Mouse (Mus musculus): Measurements from ENCODE around the gene Tbc1d8. TPM values are rescaled to one million over a fixed set of nuclear protein-coding genes. Genes with fewer than 3 reads are reported as not detected.

Tbc1d8 gene
- polyA plus RNA-seq, 2 experiments: 2.5 to 3.1 TPM

DNA sequence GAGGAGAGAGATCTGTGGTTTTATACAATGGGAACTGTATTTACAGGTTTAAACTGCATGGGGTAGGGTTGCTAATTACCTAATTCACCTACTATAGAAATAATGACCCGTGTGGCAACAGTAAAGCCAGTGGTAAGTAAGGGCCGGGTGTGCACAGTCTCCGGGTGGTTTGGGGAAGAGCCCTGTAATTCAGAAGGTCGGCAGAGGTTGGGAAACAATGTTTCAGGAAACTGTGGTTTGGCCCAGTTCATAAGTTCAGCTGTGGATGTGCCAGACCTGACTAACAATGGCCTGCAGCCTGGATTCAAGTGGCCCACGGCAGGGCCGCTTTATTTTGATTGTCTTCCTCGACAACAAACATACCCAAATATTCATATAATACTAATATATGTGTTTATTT lies 47.2 kb upstream of the Tbc1d8 start:
- no peak for TF ChIP-seq CTCF (IDR thresholded peaks at IDR 0.05; ENCODE audit: low read depth)
- TF ChIP-seq EP300 (IDR thresholded peaks at IDR 0.05; ENCODE audit: low read depth): no peak
- Histone ChIP-seq H3K36me3 (replicated peaks; ENCODE audit: control insufficient read depth, insufficient read depth, low read depth) (no peaks in the 10 kb centered on the region), H3K9ac (replicated peaks) (no peak overlapping the region), H3K9me3 (ENCODE audit: control insufficient read depth, low read length) (no peaks in the 10 kb centered on the region), H3K27me3 (ENCODE audit: control insufficient read depth, insufficient read depth, low read length) (no peaks in the 10 kb centered on the region), H3K27ac (no peak overlapping the region), H3K4me3 (ENCODE audit: insufficient read depth in 1 of 2, low read depth in 2 of 2, low read length in 2 of 2) (no peak overlapping the region), H3K4me2 (ENCODE audit: low read depth) (no peak overlapping the region), H3K4me1 (replicated peaks; ENCODE audit: control insufficient read depth in 2 of 2, insufficient read depth in 2 of 2, low read length in 1 of 2) (0 out of 4 replicates have a peak, but pooled peaks cover 0 to 2% of the 10 kb centered on the region in 2 experiments)
- ATAC-seq (ENCODE audit: insufficient read depth) (no peak), DNase-seq (ENCODE audit: low read depth in 3 of 3, low spot score in 3 of 3) (no peak)
- WGBS (ENCODE audit: insufficient replicate concordance): 24% methylated on average over 7 of the region's 7 CpGs

DNA sequence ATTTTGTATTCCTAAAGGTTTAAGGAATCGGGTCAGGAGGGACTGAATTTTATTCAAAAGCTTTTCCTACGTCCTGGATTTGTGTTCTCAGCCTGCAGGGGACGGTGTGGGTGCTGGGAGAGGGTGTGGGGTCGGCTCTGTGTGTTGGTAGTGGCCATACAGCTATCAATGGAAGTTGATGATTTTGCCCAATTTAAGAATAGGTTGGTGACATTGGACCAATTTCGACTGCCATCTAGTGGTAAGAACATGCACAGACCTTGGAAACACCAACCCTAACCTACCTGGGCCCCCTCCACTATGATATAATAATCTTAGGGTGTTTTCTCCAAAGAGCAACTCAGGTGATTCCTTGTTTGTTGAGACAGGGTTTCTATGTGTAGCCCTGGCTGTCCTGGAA lies 44.0 kb upstream of the Tbc1d8 start:
- no peaks in the 10 kb centered on the region for H3K36me3 ChIP-seq (replicated peaks; ENCODE audit: control insufficient read depth, insufficient read depth, low read depth)
- 18% methylated on average over 5 of the region's 5 CpGs for WGBS (ENCODE audit: insufficient replicate concordance)
- peak in 1 of 3 experiments; percentile 26 for DNase-seq (ENCODE audit: low read depth in 3 of 3, low spot score in 3 of 3)
- no peaks in the 10 kb centered on the region for H3K9me3 ChIP-seq (ENCODE audit: control insufficient read depth, low read length)
- no peaks in the 10 kb centered on the region for H3K27me3 ChIP-seq (ENCODE audit: control insufficient read depth, insufficient read depth, low read length)
- H3K4me2 ChIP-seq (ENCODE audit: low read depth): no peak overlapping the region
- ATAC-seq (ENCODE audit: insufficient read depth): no peak
- H3K9ac ChIP-seq (replicated peaks): no peak overlapping the region
- H3K27ac ChIP-seq: no peak overlapping the region
- H3K4me1 ChIP-seq (replicated peaks; ENCODE audit: control insufficient read depth in 2 of 2, insufficient read depth in 2 of 2, low read length in 1 of 2): 0 out of 4 replicates have a peak, but pooled peaks cover 0 to under 1% of the 10 kb centered on the region in 2 experiments
- TF ChIP-seq CTCF (IDR thresholded peaks at IDR 0.05; ENCODE audit: low read depth): peak; percentile 72
- no peak for TF ChIP-seq EP300 (IDR thresholded peaks at IDR 0.05; ENCODE audit: low read depth)
- no peak overlapping the region for H3K4me3 ChIP-seq (ENCODE audit: insufficient read depth in 1 of 2, low read depth in 2 of 2, low read length in 2 of 2)

DNA sequence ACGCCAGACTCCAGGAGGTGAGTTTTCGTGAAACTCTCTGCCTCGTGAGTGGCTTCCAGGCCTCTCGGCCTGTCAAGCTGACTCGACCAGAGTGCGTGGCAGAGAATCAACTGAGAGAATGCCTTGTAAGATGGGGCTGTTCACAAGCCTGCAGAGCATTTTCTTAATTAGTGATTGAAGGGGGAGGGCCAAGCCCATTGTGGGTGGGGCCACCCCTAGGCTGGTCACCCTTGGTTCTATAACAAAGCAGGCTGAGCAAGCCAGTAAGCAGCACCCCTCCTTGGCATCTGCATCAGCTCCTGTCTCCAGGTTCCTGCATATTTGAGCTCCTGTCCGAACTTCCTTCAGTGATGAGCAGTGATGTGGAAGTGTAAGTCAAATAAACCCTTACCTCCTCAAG lies 42.8 kb upstream of the Tbc1d8 start:
- no peaks in the 10 kb centered on the region for H3K9me3 ChIP-seq (ENCODE audit: control insufficient read depth, low read length)
- H3K36me3 ChIP-seq (replicated peaks; ENCODE audit: control insufficient read depth, insufficient read depth, low read depth): no peaks in the 10 kb centered on the region
- H3K27ac ChIP-seq: no peak overlapping the region
- H3K4me2 ChIP-seq (ENCODE audit: low read depth): no peak overlapping the region
- no peaks in the 10 kb centered on the region for H3K4me1 ChIP-seq (replicated peaks; ENCODE audit: control insufficient read depth in 2 of 2, insufficient read depth in 2 of 2, low read length in 1 of 2)
- no peak overlapping the region for H3K9ac ChIP-seq (replicated peaks)
- DNase-seq (ENCODE audit: low read depth in 3 of 3, low spot score in 3 of 3): no peak
- H3K4me3 ChIP-seq (ENCODE audit: insufficient read depth in 1 of 2, low read depth in 2 of 2, low read length in 2 of 2): no peak overlapping the region
- no peak for TF ChIP-seq EP300 (IDR thresholded peaks at IDR 0.05; ENCODE audit: low read depth)
- no peak for TF ChIP-seq CTCF (IDR thresholded peaks at IDR 0.05; ENCODE audit: low read depth)
- 83% methylated on average over 7 of the region's 7 CpGs for WGBS (ENCODE audit: insufficient replicate concordance)
- no peak for ATAC-seq (ENCODE audit: insufficient read depth)
- no peaks in the 10 kb centered on the region for H3K27me3 ChIP-seq (ENCODE audit: control insufficient read depth, insufficient read depth, low read length)

DNA sequence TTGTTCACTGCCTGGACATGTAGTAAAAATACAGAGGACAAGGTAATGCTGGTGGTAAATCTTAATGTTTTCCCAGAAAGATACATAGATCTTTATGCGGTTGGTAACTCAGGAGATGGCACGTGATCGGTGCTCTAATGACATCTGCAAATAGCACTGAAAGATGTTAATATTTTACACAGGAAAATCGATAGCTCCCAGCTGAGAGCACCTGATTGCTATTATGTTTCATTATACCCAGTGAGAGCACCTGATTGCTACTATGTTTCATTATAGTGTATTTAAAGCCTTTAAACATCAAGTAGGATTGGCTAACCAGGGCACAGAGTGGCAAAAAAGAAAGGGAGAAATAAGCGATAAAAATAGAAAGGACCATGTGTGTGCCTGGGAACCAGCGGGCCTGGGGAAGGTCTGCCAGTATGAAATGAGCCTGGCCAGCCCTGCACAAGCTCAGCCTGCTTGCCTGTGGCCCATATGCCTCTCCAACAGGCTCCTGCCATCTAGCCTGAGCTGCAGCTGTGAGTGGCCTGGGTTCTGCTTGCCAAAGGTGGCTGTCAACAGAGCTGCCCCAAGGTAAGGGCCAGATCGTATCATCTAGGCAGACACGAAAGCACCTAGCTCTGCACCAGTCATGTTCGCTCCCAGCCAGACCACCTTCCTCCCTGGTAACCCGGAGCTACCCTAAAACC lies 36.9 kb upstream of the Tbc1d8 start:
- H3K9me3 ChIP-seq (ENCODE audit: control insufficient read depth, low read length): no peaks in the 10 kb centered on the region
- H3K4me1 ChIP-seq (replicated peaks; ENCODE audit: control insufficient read depth in 2 of 2, insufficient read depth in 2 of 2, low read length in 1 of 2): no peaks in the 10 kb centered on the region
- H3K27me3 ChIP-seq (ENCODE audit: control insufficient read depth, insufficient read depth, low read length): no peaks in the 10 kb centered on the region
- ATAC-seq (ENCODE audit: insufficient read depth) (no peak), DNase-seq (ENCODE audit: low read depth in 3 of 3, low spot score in 3 of 3) (no peak)
- no peak overlapping the region for H3K27ac ChIP-seq
- TF ChIP-seq CTCF (IDR thresholded peaks at IDR 0.05; ENCODE audit: low read depth) (no peak), EP300 (IDR thresholded peaks at IDR 0.05; ENCODE audit: low read depth) (no peak)
- 74% methylated on average over 10 of the region's 10 CpGs for WGBS (ENCODE audit: insufficient replicate concordance)
- no peak overlapping the region for H3K9ac ChIP-seq (replicated peaks)
- no peak overlapping the region for H3K4me2 ChIP-seq (ENCODE audit: low read depth)
- no peaks in the 10 kb centered on the region for H3K36me3 ChIP-seq (replicated peaks; ENCODE audit: control insufficient read depth, insufficient read depth, low read depth)
- H3K4me3 ChIP-seq (ENCODE audit: insufficient read depth in 1 of 2, low read depth in 2 of 2, low read length in 2 of 2): no peak overlapping the region

DNA sequence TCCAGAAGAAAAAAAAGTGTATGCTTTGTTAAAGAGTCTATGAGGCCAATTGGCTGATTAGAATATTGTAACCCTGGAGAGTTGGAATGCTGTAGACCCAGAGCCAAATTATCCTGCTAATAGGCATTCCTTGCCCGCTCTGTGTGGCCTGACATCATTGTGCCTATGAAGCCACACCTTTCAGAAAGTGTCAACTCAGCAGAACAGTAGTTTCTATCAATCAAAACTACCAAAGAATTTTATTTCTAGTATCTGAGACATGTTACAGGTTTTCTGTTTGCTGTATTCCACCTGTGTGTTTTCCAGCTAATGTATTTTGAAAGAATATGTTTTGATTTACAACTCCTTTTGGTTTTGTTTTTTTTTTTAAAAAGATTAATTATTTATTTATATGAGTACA lies 33.6 kb upstream of the Tbc1d8 start:
- no peaks in the 10 kb centered on the region for H3K9me3 ChIP-seq (ENCODE audit: control insufficient read depth, low read length)
- H3K4me3 ChIP-seq (ENCODE audit: insufficient read depth in 1 of 2, low read depth in 2 of 2, low read length in 2 of 2): no peak overlapping the region
- no peak overlapping the region for H3K9ac ChIP-seq (replicated peaks)
- ATAC-seq (ENCODE audit: insufficient read depth) (no peak), DNase-seq (ENCODE audit: low read depth in 3 of 3, low spot score in 3 of 3) (no peak)
- H3K27me3 ChIP-seq (ENCODE audit: control insufficient read depth, insufficient read depth, low read length): no peaks in the 10 kb centered on the region
- 74% methylated on average over 1 of the region's 1 CpGs for WGBS (ENCODE audit: insufficient replicate concordance)
- H3K4me2 ChIP-seq (ENCODE audit: low read depth): no peak overlapping the region
- TF ChIP-seq EP300 (IDR thresholded peaks at IDR 0.05; ENCODE audit: low read depth) (no peak), CTCF (IDR thresholded peaks at IDR 0.05; ENCODE audit: low read depth) (no peak)
- H3K36me3 ChIP-seq (replicated peaks; ENCODE audit: control insufficient read depth, insufficient read depth, low read depth): no peaks in the 10 kb centered on the region
- H3K27ac ChIP-seq: no peak overlapping the region
- no peaks in the 10 kb centered on the region for H3K4me1 ChIP-seq (replicated peaks; ENCODE audit: control insufficient read depth in 2 of 2, insufficient read depth in 2 of 2, low read length in 1 of 2)
